8 mouse cellular contexts compared by ENCODE assay signal in the genomic region with DNA sequence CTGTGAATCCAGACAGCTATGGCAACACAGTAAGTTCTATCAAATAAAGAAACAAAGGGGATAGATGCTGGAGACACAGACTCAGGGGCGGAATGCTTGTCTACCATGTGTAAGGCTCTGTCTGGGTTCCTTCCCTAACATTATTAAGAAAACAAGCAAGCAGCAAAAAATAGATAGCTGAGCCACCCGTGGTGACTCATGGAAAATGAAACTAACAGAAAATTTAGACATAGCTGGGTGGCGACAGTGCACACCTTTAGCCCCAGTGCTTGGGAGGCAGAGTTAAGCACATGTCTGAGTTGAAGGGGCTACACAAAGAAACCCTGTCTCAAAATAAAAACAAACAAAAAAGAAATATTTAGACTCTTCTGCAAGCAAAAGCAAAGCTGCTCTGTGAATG. TPM values are rescaled to one million over a fixed set of nuclear protein-coding genes. Genes with fewer than 3 reads are reported as not detected.
DNase-seq lines count a peak whose midpoint lies in the region; ATAC-seq and TF ChIP-seq lines count a peak whose summit lies in the region.

No protein-coding gene starts in this region.

- peak overlapping the region; percentile 88; the same call in 1 of the 2 replicates for H3K9ac ChIP-seq in kidney, embryonic 14.5 days (ENCODE audit: low read depth, low read length)
- peak overlapping the region; percentile 6; the same call in 1 of the 2 replicates for H3K9ac ChIP-seq in forebrain, embryonic 13.5 days
- peak overlapping the region; percentile 82 for H3K9ac ChIP-seq in liver, postnatal 0 days (replicated peaks)

- TF ChIP-seq CTCF in liver, postnatal 0 days (IDR thresholded peaks at IDR 0.05; ENCODE audit: low read depth), result no peak

- H3K27me3 ChIP-seq in kidney, embryonic 14.5 days (ENCODE audit: control insufficient read depth, insufficient read depth, low read length), result no peaks in the 10 kb centered on the region
- H3K27me3 ChIP-seq in forebrain, embryonic 13.5 days, result no peaks in the 10 kb centered on the region
- no peaks in the 10 kb centered on the region for H3K27me3 ChIP-seq in liver, postnatal 0 days (ENCODE audit: insufficient read depth, low read length)

- TF ChIP-seq EP300 in liver, postnatal 0 days (IDR thresholded peaks at IDR 0.05; ENCODE audit: low read depth), result no peak

- H3K4me2 ChIP-seq in kidney, embryonic 14.5 days (replicated peaks; ENCODE audit: low read depth, low read length), result peak overlapping the region; percentile 65
- peak overlapping the region; percentile 76 for H3K4me2 ChIP-seq in forebrain, embryonic 13.5 days
- H3K4me2 ChIP-seq in liver, postnatal 0 days (ENCODE audit: low read depth, low read length), result peak overlapping the region; percentile 83

- peaks cover 26% of the 10 kb centered on the region for H3K4me1 ChIP-seq in kidney, embryonic 14.5 days (ENCODE audit: control insufficient read depth, insufficient read depth, low read length)
- H3K4me1 ChIP-seq in forebrain, embryonic 13.5 days, result peaks cover 29% of the 10 kb centered on the region
- H3K4me1 ChIP-seq in liver, postnatal 0 days (ENCODE audit: insufficient read depth), result peaks cover 32% of the 10 kb centered on the region

- peak overlapping the region; percentile 87 for H3K4me3 ChIP-seq in kidney, embryonic 14.5 days (ENCODE audit: low read length)
- H3K4me3 ChIP-seq in forebrain, embryonic 13.5 days, result peak overlapping the region; percentile 78
- H3K4me3 ChIP-seq in liver, postnatal 0 days (ENCODE audit: low read depth, low read length), result peak overlapping the region; percentile 81

- no peak for DNase-seq in kidney, adult 8-10 months
- DNase-seq in MEL-GATA-1-ER (ENCODE audit: extremely low read depth, low read depth), result peak; percentile 50
- DNase-seq in liver, postnatal 0 days, result no peak
- DNase-seq in retina, postnatal 1 day, result no peak
- DNase-seq in layer of hippocampus, adult 8-10 months (ENCODE audit: low spot score in 2 of 2), result no peak
- DNase-seq in testis, postnatal 10 days (ENCODE audit: low spot score), result no peak

- H3K9me3 ChIP-seq in kidney, embryonic 14.5 days (ENCODE audit: control insufficient read depth, low read length), result no peaks in the 10 kb centered on the region
- no peaks in the 10 kb centered on the region for H3K9me3 ChIP-seq in forebrain, embryonic 13.5 days (replicated peaks)
- H3K9me3 ChIP-seq in liver, postnatal 0 days (ENCODE audit: low read length), result no peaks in the 10 kb centered on the region

- H3K36me3 ChIP-seq in kidney, embryonic 14.5 days (ENCODE audit: control insufficient read depth, insufficient read depth, low read length), result peaks cover 44% of the 10 kb centered on the region
- H3K36me3 ChIP-seq in forebrain, embryonic 13.5 days (ENCODE audit: poor library complexity, severe bottlenecking), result peaks cover 39% of the 10 kb centered on the region
- H3K36me3 ChIP-seq in liver, postnatal 0 days (replicated peaks; ENCODE audit: insufficient read depth, low read length), result peaks cover 52% of the 10 kb centered on the region

- 50% methylated on average over 3 of the region's 3 CpGs for WGBS in kidney, embryonic 14.5 days
- WGBS in forebrain, embryonic 13.5 days, result 53% methylated on average over 3 of the region's 3 CpGs
- 21% methylated on average over 3 of the region's 3 CpGs for WGBS in liver, postnatal 0 days (ENCODE audit: insufficient replicate concordance)

- H3K27ac ChIP-seq in kidney, embryonic 14.5 days (ENCODE audit: low read depth, low read length), result no peak overlapping the region
- no peak overlapping the region for H3K27ac ChIP-seq in forebrain, embryonic 13.5 days
- peak overlapping the region; percentile 80 for H3K27ac ChIP-seq in liver, postnatal 0 days (ENCODE audit: low read depth)

- no peak for ATAC-seq in kidney, embryonic 14.5 days (ENCODE audit: low FRiP score, low TSS enrichment)
- ATAC-seq in forebrain, embryonic 13.5 days, result no peak
- ATAC-seq in liver, postnatal 0 days, result no peak

RNA-seq across cellular contexts. Expression of a gene that starts 2.0 kb away (rescaled TPM):
- 176 and 308 TPM in 2 replicates for polyA plus RNA-seq in kidney, embryonic 14.5 days (2014; fragmentation: Nextera tagmentation; extraction: Ambion mirVana)
- polyA plus RNA-seq in forebrain, embryonic 13.5 days (2015; fragmentation: Nextera tagmentation; extraction: Ambion mirVana), result 172 and 197 TPM in 2 replicates
- polyA plus RNA-seq in liver, postnatal 0 days (2015; fragmentation: Nextera tagmentation; extraction: Ambion mirVana), result 72.3 and 89.1 TPM in 2 replicates
- 10 to 100 TPM; 12.2 to 17.8 (median 14.1) TPM for total RNA-seq in layer of hippocampus, adult 8-10 months (2022)

RNA-seq across cellular contexts. Expression of a gene that starts 29.3 kb away (rescaled TPM):
- polyA plus RNA-seq in kidney, embryonic 14.5 days (2014; fragmentation: Nextera tagmentation; extraction: Ambion mirVana), result 0.26 and 0.46 TPM in 2 replicates
- 0.10 and 0.42 TPM in 2 replicates for polyA plus RNA-seq in forebrain, embryonic 13.5 days (2015; fragmentation: Nextera tagmentation; extraction: Ambion mirVana)
- 0.07 TPM in 1 of 2 replicates, not detected in the other for polyA plus RNA-seq in liver, postnatal 0 days (2015; fragmentation: Nextera tagmentation; extraction: Ambion mirVana)
- 10 to 100 TPM; 40.7 to 57.6 (median 47.9) TPM for total RNA-seq in layer of hippocampus, adult 8-10 months (2022)

RNA-seq across cellular contexts. Expression of a gene that starts 59.7 kb away (rescaled TPM):
- 108 and 150 TPM in 2 replicates for polyA plus RNA-seq in kidney, embryonic 14.5 days (2014; fragmentation: Nextera tagmentation; extraction: Ambion mirVana)
- polyA plus RNA-seq in forebrain, embryonic 13.5 days (2015; fragmentation: Nextera tagmentation; extraction: Ambion mirVana), result 146 and 156 TPM in 2 replicates
- 73.4 and 75.2 TPM in 2 replicates for polyA plus RNA-seq in liver, postnatal 0 days (2015; fragmentation: Nextera tagmentation; extraction: Ambion mirVana)
- 10 to 100 TPM; 67.1 to 69.8 (median 68.3) TPM for total RNA-seq in layer of hippocampus, adult 8-10 months (2022)

Comparison
In these comparisons a context has a peak if more than half of its experiments do, and no peak if none do; other contexts are left out.
1. H3K9ac ChIP-seq: peak in every context shown above with its lines; median percentile 88 in kidney, embryonic 14.5 days; 82 in liver, postnatal 0 days; 6 in forebrain, embryonic 13.5 days.